Mouse (Mus musculus) liver, embryonic 14.5 days (tissue): Measurements from ENCODE around the gene Frmd8.

Experiments
- CTCF ChIP-seq: IDR thresholded peaks from 2 replicates; pipeline ENCODE4 v1.5.1; 2016; ENCODE audit warnings: antibody characterized with exemption, low read depth, control low read depth
- EP300 ChIP-seq: IDR thresholded peaks from 2 replicates; pipeline ENCODE4 v1.6.1; 2016; ENCODE audit warnings: antibody characterized with exemption, low read depth

DNA sequence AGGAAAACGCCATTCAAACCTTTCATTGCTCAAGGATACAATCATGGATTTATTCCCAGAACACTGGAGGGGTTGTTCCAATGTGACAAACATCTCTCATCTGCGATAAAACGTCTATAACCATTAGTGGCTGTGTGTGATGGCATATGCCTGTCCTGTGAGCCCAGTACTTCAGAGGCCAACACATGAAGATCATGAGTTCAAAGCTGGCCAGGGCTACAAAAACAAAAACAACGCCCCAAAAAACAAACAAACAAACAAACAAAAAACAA lies 48.4 kb downstream of the Frmd8 start:
- no peak for TF ChIP-seq CTCF
- TF ChIP-seq EP300: no peak
